Mouse (Mus musculus): ENCODE data around the gene Ptpn20.

Ptpn20 gene

GRCm38 (mm10) chr14:33588951-33589350 is at the start of gene Ptpn20:
Gene Ptpn20 (plus strand): TSS chr14:33589207.
- DNase-seq (ENCODE audit: low spot score), result no peak

GRCm38 (mm10) chr14:33539559-33540167 is 49.3 kb upstream of the Ptpn20 start:
- DNase-seq (ENCODE audit: low spot score), result no peak

- no peak for DNase-seq (ENCODE audit: low spot score)
Measured at GRCm38 (mm10) chr14:33545565-33546143, 43.4 kb upstream of the Ptpn20 start.

GRCm38 (mm10) chr14:33548650-33549049 is 40.4 kb upstream of the Ptpn20 start:
- DNase-seq (ENCODE audit: low spot score), result no peak

- DNase-seq (ENCODE audit: low spot score), result no peak
Measured at GRCm38 (mm10) chr14:33549856-33550255, 39.2 kb upstream of the Ptpn20 start.

- DNase-seq (ENCODE audit: low spot score), result no peak
Measured at GRCm38 (mm10) chr14:33570737-33571136, 18.3 kb upstream of the Ptpn20 start.

GRCm38 (mm10) chr14:33573643-33574042 is 15.4 kb upstream of the Ptpn20 start:
- no peak for DNase-seq (ENCODE audit: low spot score)

- DNase-seq (ENCODE audit: low spot score), result no peak
Measured at GRCm38 (mm10) chr14:33579771-33580484, 9.1 kb upstream of the Ptpn20 start.

GRCm38 (mm10) chr14:33598376-33599130 is 9.5 kb downstream of the Ptpn20 start:
- no peak for DNase-seq (ENCODE audit: low spot score)

GRCm38 (mm10) chr14:33607431-33607830 is 18.4 kb downstream of the Ptpn20 start:
- no peak for DNase-seq (ENCODE audit: low spot score)

GRCm38 (mm10) chr14:33625036-33625435 is 36.0 kb downstream of the Ptpn20 start:
- no peak for DNase-seq (ENCODE audit: low spot score)

- DNase-seq (ENCODE audit: low spot score), result no peak
Measured at GRCm38 (mm10) chr14:33632790-33633372, 43.9 kb downstream of the Ptpn20 start.

- no peak for DNase-seq (ENCODE audit: low spot score)
Measured at GRCm38 (mm10) chr14:33634354-33634753, 45.3 kb downstream of the Ptpn20 start.

- no peak for DNase-seq (ENCODE audit: low spot score)
Measured at GRCm38 (mm10) chr14:33634774-33635173, 45.8 kb downstream of the Ptpn20 start.

GRCm38 (mm10) chr14:33639357-33639756 is 50.4 kb downstream of the Ptpn20 start:
- DNase-seq (ENCODE audit: low spot score), result no peak

GRCm38 (mm10) chr14:33650721-33651120 is 61.7 kb downstream of the Ptpn20 start:
- DNase-seq (ENCODE audit: low spot score), result no peak

- no peak for DNase-seq (ENCODE audit: low spot score)
Measured at GRCm38 (mm10) chr14:33657471-33657901, 68.5 kb downstream of the Ptpn20 start.

GRCm38 (mm10) chr14:33658331-33658730 is 69.3 kb downstream of the Ptpn20 start:
- no peak for DNase-seq (ENCODE audit: low spot score)

- no peak for DNase-seq (ENCODE audit: low spot score)
Measured at GRCm38 (mm10) chr14:33662080-33662479, 73.1 kb downstream of the Ptpn20 start.

GRCm38 (mm10) chr14:33666301-33666700 is 77.3 kb downstream of the Ptpn20 start:
- no peak for DNase-seq (ENCODE audit: low spot score)

- no peak for DNase-seq (ENCODE audit: low spot score)
Measured at GRCm38 (mm10) chr14:33669891-33670290, 80.9 kb downstream of the Ptpn20 start.

All from ovary, postnatal 36 days (tissue).